Mouse (Mus musculus) embryonic fibroblast, embryonic 13.5 days (primary cell): Measurements from ENCODE around the gene Tceal3.

Experiments used
- CTCF ChIP-seq: IDR thresholded peaks from 2 replicates; pipeline ENCODE4 v1.5.1; 2011; ENCODE audit warnings: mild to moderate bottlenecking, control low read depth, low read length, moderate library complexity, borderline replicate concordance; ENCODE audit not compliant: insufficient read depth
- POLR2A ChIP-seq: IDR thresholded peaks from 2 replicates; pipeline ENCODE4 v1.6.1; 2011; ENCODE audit warnings: low read depth, mild to moderate bottlenecking, control low read depth, low read length, moderate library complexity

GRCm38 (mm10) chrX:136668794-136669193, 78.2 kb downstream of the Tceal3 start:
- TF ChIP-seq POLR2A (no peak), CTCF (no peak)
